Mouse (Mus musculus): ENCODE data around the gene Mip. TPM values are rescaled to one million over a fixed set of nuclear protein-coding genes. Genes with fewer than 3 reads are reported as not detected.
A peak's percentile ranks its signal among the peaks of the same experiment; 100 is the strongest.
"Not testable (repeated sequence)": the region's sequence is repeated elsewhere in the genome, so short reads cannot be mapped to it uniquely, and the experiment has no call there.

The Mip gene
- polyA plus RNA-seq, 1 experiment from 2014 or later, result 0.55 TPM

DNA sequence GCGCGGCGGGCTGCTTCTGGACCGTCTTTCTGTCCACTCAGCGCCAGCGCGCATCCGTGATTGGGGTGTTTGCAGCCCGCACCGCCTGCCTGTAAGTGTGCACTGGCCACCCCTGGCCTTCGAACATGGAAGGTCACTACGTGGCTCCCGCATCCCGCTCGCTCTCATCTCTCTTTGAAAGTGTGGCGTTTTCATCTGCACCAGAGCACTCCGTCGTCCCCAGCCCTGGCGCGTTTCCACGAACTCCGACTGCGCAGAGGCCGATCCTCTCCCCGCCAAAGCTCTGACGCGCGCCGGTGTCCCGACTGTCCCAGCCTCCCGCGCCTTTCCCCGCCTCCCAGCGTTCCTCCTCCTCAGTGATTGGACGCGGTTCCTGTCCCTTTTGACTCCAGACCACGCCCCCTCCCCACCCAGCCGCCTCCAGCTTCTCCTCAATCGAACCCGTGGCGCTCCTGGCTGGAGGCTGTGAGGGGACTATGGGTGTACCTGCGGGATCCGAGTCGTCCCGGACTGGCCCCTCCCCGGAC is 31.6 kb upstream of the Mip start, which contains the start of gene Gls2:
Gene Gls2, plus strand, starts transcription at position 434 of the 527 bp plus-strand sequence.
- under 1% methylated on average over 46 of the region's 46 CpGs for WGBS
- Histone ChIP-seq H3K4me3 (peak within 1 kb of the TSS; percentile 91), H3K27ac (peak within 1 kb of the TSS; percentile 84), H3K4me1 (peaks cover 22% of the 10 kb centered on the region), H3K9me3 (no peaks in the 10 kb centered on the region), H3K27me3 (ENCODE audit: poor library complexity, severe bottlenecking) (peaks cover 40% of the 10 kb centered on the region), H3K36me3 (replicated peaks) (no peaks in the 10 kb centered on the region)
- DNase-seq (ENCODE audit: extremely low spot score, low spot score), result peak; percentile 99

DNA sequence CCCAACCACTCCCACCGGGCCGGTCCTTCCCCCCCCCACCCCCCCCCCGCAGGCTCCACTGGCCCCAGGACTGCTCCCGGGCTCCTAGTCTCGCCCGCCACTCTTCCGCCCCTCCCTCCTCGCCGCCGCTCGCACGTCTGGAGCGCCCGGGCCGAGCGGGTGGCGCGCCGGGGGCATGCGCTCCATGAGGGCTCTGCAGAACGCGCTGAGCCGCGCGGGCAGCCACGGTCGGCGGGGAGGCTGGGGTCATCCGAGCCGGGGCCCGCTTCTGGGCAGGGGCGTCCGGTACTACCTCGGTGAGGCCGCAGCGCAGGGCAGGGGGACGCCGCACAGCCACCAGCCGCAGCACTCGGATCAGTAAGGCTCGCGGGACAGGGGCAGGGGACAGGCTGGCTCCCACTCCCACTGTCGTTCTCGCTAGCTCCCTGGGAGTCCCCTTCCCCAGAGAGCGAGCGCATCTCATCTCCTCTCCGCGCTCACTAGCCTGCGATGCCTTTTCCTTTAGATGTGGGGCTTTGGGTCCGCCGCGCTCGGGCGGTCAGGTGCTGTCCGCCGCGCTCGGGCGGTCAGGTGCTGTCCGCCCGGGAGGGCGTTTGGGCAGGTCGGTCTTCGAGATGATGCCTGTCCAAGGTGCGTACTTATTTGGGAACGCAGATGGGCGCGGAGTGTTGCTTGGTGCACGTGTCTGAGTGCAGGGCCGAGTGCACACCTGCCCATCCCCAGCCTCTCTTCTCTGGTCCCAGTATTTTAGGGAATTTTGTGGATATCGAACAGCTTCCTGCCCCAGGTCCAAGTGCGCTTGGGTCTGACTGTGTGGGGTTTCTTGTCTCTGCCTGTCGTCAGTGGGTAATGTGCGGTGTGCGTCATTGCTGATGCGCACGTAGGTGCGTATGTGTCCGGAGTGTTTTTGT is 30.8 kb upstream of the Mip start:
- Histone ChIP-seq H3K36me3 (replicated peaks) (no peaks in the 10 kb centered on the region), H3K27ac (peak overlapping the region; percentile 84), H3K4me1 (peaks cover 22% of the 10 kb centered on the region), H3K27me3 (ENCODE audit: poor library complexity, severe bottlenecking) (peaks cover 40% of the 10 kb centered on the region), H3K4me3 (peak overlapping the region; percentile 91), H3K9me3 (no peaks in the 10 kb centered on the region)
- no peak for DNase-seq (ENCODE audit: extremely low spot score, low spot score)
- 1% methylated on average over 68 of the region's 79 CpGs for WGBS

DNA sequence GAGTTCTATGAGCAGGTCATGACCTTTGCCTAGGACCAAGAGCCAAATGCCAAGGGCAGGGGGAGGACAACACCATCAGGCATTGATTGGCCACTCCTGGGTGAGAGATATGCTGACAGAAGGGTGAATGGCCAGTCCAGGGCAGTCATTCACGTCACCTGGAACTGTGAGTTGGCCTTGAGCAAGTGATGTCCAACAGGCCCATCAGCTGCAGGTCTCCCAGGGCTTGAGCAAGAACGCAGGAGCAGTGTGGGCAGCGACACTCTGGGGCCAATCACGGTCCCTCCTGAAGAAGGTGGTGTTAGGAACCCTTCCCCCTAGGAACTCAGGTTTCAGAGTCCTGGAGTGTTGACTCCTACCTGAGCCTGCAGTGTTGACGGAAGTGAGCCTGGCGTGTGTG is 23.8 kb upstream of the Mip start:
- WGBS, result 84% methylated on average over 6 of the region's 6 CpGs
- peaks cover 4% of the 10 kb centered on the region for H3K27me3 ChIP-seq (ENCODE audit: poor library complexity, severe bottlenecking)
- H3K36me3 ChIP-seq (replicated peaks), result peaks cover 10% of the 10 kb centered on the region
- DNase-seq (ENCODE audit: extremely low spot score, low spot score), result no peak
- H3K9me3 ChIP-seq, result no peaks in the 10 kb centered on the region
- H3K4me1 ChIP-seq, result 0 out of 2 replicates have a peak, but pooled peaks cover 3% of the 10 kb centered on the region
- no peak overlapping the region for H3K27ac ChIP-seq
- H3K4me3 ChIP-seq, result no peak overlapping the region

GRCm38 (mm10) chr10:128204941-128205340 is 20.7 kb upstream of the Mip start:
- H3K4me3 ChIP-seq, result no peak overlapping the region
- no peaks in the 10 kb centered on the region for H3K27me3 ChIP-seq (ENCODE audit: poor library complexity, severe bottlenecking)
- H3K27ac ChIP-seq, result no peak overlapping the region
- 91% methylated on average over 15 of the region's 15 CpGs for WGBS
- H3K4me1 ChIP-seq, result 0 out of 2 replicates have a peak, but pooled peaks cover 3% of the 10 kb centered on the region
- no peak for DNase-seq (ENCODE audit: extremely low spot score, low spot score)
- H3K9me3 ChIP-seq, result no peaks in the 10 kb centered on the region
- peaks cover 28% of the 10 kb centered on the region for H3K36me3 ChIP-seq (replicated peaks)

DNA sequence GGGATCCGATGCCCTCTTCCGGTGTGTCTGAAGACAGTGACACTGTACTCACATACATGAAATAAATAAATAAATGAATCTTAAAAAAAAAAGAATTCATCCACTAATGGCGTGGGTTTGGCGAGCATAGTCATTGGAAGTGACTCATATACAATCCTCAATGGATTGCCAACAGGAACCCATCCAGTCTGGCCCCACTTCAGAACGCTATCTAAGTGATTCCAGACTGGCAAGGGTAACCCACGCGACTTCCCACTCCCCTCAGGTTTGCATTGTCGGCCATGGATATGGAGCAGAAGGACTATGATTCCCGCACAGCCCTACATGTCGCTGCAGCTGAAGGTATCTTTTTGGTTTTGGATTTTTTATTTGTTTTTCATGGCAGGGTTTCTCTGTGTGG is 17.3 kb upstream of the Mip start:
- Histone ChIP-seq H3K36me3 (replicated peaks) (peaks cover 34% of the 10 kb centered on the region), H3K27ac (no peak overlapping the region), H3K27me3 (ENCODE audit: poor library complexity, severe bottlenecking) (peaks cover 4% of the 10 kb centered on the region), H3K4me3 (no peak overlapping the region), H3K9me3 (no peaks in the 10 kb centered on the region), H3K4me1 (peaks cover 22% of the 10 kb centered on the region)
- no peak for DNase-seq (ENCODE audit: extremely low spot score, low spot score)
- WGBS, result 95% methylated on average over 10 of the region's 10 CpGs

DNA sequence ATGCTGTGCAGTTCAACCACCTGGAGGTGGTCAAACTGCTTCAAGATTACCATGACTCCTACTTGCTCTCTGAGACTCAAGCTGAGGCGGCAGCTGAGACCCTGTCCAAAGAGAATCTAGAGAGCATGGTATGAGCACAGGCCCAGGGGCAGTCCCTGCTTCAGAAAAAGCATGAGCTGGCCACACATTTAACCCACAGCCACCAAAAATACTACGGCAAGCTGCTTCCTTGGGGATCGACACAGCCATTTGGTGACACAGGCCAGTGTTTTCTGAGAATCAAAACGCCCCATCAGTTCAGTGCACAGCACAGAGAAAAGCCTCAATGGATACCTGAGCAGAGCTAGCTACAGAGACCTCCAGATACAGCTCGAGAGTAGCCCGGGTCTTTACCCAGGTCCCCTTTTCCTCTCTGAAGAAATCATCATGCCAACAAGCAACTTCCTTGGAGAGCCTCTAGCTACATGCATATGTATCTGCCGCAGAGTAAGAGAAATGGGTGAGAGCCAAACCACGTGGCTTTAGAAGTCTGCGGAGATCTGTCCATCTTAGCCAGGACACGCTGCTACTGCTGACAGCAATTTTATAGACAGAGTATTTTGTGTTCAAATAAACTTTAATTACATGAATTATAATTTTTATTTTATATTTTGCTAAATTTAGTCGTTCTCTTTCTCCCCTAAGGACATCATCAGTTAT is 16.2 kb upstream of the Mip start:
- H3K36me3 ChIP-seq (replicated peaks), result peaks cover 34% of the 10 kb centered on the region
- H3K4me1 ChIP-seq, result peaks cover 24% of the 10 kb centered on the region
- no peak for DNase-seq (ENCODE audit: extremely low spot score, low spot score)
- H3K27me3 ChIP-seq (ENCODE audit: poor library complexity, severe bottlenecking), result peaks cover 15% of the 10 kb centered on the region
- H3K4me3 ChIP-seq, result no peak overlapping the region
- WGBS, result 91% methylated on average over 11 of the region's 11 CpGs
- H3K27ac ChIP-seq, result no peak overlapping the region
- no peaks in the 10 kb centered on the region for H3K9me3 ChIP-seq

- H3K27me3 ChIP-seq (ENCODE audit: poor library complexity, severe bottlenecking), result peaks cover 19% of the 10 kb centered on the region
- 100% methylated on average over 2 of the region's 2 CpGs for WGBS
- DNase-seq (ENCODE audit: extremely low spot score, low spot score), result no peak
Measured at GRCm38 (mm10) chr10:128210131-128210530, 15.5 kb upstream of the Mip start.

GRCm38 (mm10) chr10:128210954-128211353 is 14.7 kb upstream of the Mip start:
- DNase-seq (ENCODE audit: extremely low spot score, low spot score), result no peak
- Histone ChIP-seq H3K36me3 (replicated peaks) (peaks cover 31% of the 10 kb centered on the region), H3K4me3 (peak overlapping the region; percentile 62), H3K4me1 (peaks cover 24% of the 10 kb centered on the region), H3K9me3 (no peaks in the 10 kb centered on the region), H3K27ac (peak overlapping the region; percentile 84), H3K27me3 (ENCODE audit: poor library complexity, severe bottlenecking) (peaks cover 19% of the 10 kb centered on the region)
- 37% methylated on average over 14 of the region's 14 CpGs for WGBS

More at GRCm38 (mm10) chr10:128210131-128210530, 15.5 kb upstream of the Mip start:
- Histone ChIP-seq H3K27ac (no peak overlapping the region), H3K9me3 (no peaks in the 10 kb centered on the region), H3K4me1 (peaks cover 24% of the 10 kb centered on the region), H3K4me3 (peak overlapping the region; percentile 62; the same call in 1 of the 2 replicates), H3K36me3 (replicated peaks) (peaks cover 34% of the 10 kb centered on the region)

DNA sequence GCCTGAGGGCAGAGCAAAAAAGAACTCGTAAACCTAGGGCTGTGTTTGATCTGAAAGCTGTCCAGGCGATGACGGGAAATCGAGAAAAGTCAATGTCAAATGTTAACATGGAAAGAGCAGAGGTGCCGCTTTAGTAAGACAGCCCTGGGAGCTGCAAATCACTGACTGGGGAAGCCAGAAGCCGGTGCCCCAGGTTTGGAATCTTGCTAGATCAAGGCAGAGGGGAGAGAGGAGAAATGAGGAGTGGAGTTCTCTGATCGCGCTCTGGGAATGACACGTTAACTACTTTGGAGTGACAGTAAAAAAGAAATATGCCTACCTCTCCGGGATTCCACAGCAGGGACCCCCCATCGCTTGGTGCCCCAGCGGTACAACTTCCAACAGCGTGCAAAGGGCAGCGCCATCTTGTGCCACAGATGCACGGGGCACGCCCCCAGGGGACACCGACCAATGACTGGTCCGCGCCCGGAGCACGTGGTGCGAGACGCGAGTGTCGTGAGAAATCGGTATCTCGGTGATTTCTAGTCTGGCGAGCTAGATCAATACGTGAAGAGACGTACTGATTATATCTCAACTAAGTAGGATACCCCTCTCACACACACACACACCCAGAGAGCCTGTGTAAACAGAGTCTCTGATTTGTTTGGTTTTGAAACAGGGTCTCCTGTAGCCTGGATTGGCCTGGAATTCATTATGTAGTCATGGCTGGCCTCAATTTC is 14.1 kb upstream of the Mip start, which contains the start of gene Spryd4:
Gene Spryd4, minus strand, starts transcription at position 418 of the 719 bp plus-strand sequence.
- peak; percentile 92 for DNase-seq (ENCODE audit: extremely low spot score, low spot score)
- H3K36me3 ChIP-seq (replicated peaks), result peaks cover 27% of the 10 kb centered on the region
- H3K27ac ChIP-seq, result peak within 1 kb of the TSS; percentile 84
- WGBS, result under 1% methylated on average over 30 of the region's 30 CpGs
- H3K4me3 ChIP-seq, result peak within 1 kb of the TSS; percentile 62
- no peaks in the 10 kb centered on the region for H3K9me3 ChIP-seq
- peaks cover 24% of the 10 kb centered on the region for H3K4me1 ChIP-seq
- peaks cover 19% of the 10 kb centered on the region for H3K27me3 ChIP-seq (ENCODE audit: poor library complexity, severe bottlenecking)

- 41% methylated on average over 6 of the region's 6 CpGs for WGBS
- H3K27ac ChIP-seq, result peak overlapping the region; percentile 84
- H3K27me3 ChIP-seq (ENCODE audit: poor library complexity, severe bottlenecking), result peaks cover 19% of the 10 kb centered on the region
- no peaks in the 10 kb centered on the region for H3K9me3 ChIP-seq
- peak overlapping the region; percentile 62 for H3K4me3 ChIP-seq
- peaks cover 24% of the 10 kb centered on the region for H3K4me1 ChIP-seq
- no peak for DNase-seq (ENCODE audit: extremely low spot score, low spot score)
- H3K36me3 ChIP-seq (replicated peaks), result peaks cover 21% of the 10 kb centered on the region
Measured at GRCm38 (mm10) chr10:128212148-128212547, 13.5 kb upstream of the Mip start.

DNA sequence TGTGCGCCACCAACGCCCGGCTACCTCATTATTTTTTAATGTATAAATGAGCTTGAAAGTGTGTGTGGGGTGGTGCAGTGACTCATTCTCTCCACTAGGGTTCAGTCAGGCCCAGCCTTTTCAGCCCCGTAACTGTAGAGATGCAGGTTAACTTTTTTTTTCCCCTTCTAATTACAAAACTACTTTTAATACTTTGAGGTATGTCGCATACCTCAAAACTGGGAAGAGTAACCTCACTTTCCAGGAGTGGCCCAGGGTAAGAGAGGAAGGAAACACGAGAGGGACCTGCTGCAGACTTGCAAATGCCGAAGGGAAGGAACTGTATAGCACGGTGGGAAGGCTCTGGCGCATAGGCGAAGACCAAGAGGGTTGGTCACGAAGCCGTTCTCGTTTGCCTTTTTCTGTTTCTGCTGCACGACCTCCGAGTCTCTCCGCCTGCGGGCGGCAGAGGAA is 12.7 kb upstream of the Mip start:
- Histone ChIP-seq H3K4me1 (peaks cover 24% of the 10 kb centered on the region), H3K27ac (peak overlapping the region; percentile 72), H3K27me3 (ENCODE audit: poor library complexity, severe bottlenecking) (peaks cover 19% of the 10 kb centered on the region), H3K4me3 (peak overlapping the region; percentile 47), H3K9me3 (no peaks in the 10 kb centered on the region), H3K36me3 (replicated peaks) (peaks cover 17% of the 10 kb centered on the region)
- DNase-seq (ENCODE audit: extremely low spot score, low spot score), result peak; percentile 59
- 4% methylated on average over 18 of the region's 18 CpGs for WGBS

DNA sequence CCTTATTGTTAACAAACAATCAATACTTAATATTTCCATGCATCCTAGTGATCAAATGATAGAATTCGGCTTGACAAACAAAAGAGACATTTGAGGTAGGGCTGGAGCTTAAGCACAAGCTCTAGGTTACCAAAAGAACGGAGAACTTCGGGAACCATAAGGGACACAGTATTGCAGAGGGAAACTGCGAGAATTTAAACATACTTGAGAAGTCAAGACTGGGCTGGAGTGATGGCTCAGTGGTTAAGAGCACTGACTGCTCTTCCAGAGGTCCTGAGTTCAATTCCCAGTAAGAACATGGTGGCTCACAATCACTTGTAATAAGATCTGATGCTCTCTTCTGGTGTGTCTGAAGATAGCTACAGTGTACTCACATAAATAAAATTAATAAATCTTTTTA is 11.5 kb upstream of the Mip start:
- 90% methylated on average over 4 of the region's 4 CpGs for WGBS

More for the DNA sequence above, 11.5 kb upstream of the Mip start:
- not testable (repeated sequence) for H3K9me3 ChIP-seq; H3K27ac ChIP-seq; H3K4me3 ChIP-seq; DNase-seq (ENCODE audit: extremely low spot score, low spot score)
- Histone ChIP-seq H3K36me3 (replicated peaks) (peaks cover 12% of the 10 kb centered on the region), H3K4me1 (peaks cover 24% of the 10 kb centered on the region), H3K27me3 (ENCODE audit: poor library complexity, severe bottlenecking) (peaks cover 19% of the 10 kb centered on the region)

Data from forebrain, embryonic 10.5 days (tissue).